Mouse (Mus musculus): ENCODE results near the gene Lrrc4. TPM values are rescaled to one million over a fixed set of nuclear protein-coding genes. Genes with fewer than 3 reads are reported as not detected.

Lrrc4 gene
- polyA plus RNA-seq, 1 experiment, result 0.06 TPM

GRCm38 (mm10) chr6:28819509-28820358 lies 11.8 kb downstream of the Lrrc4 start:
- peak overlapping the region; percentile 5 for H3K4me3 ChIP-seq (replicated peaks)
- H3K4me1 ChIP-seq, result peaks cover 100% of the 10 kb centered on the region
- no peak for TF ChIP-seq FLI1 (IDR thresholded peaks at IDR 0.05; ENCODE audit: low read length)
- TF ChIP-seq GATA1 (IDR thresholded peaks at IDR 0.05; ENCODE audit: borderline replicate concordance, low read length), result no peak
- no peaks in the 10 kb centered on the region for H3K9me3 ChIP-seq
- H3K36me3 ChIP-seq (replicated peaks; ENCODE audit: low read length), result peaks cover 40% of the 10 kb centered on the region
- H3K27me3 ChIP-seq (replicated peaks), result no peaks in the 10 kb centered on the region

- H3K9me3 ChIP-seq, result no peaks in the 10 kb centered on the region
- TF ChIP-seq FLI1 (IDR thresholded peaks at IDR 0.05; ENCODE audit: low read length) (no peak), GATA1 (IDR thresholded peaks at IDR 0.05; ENCODE audit: borderline replicate concordance, low read length) (no peak)
- peaks cover 42% of the 10 kb centered on the region for H3K36me3 ChIP-seq (replicated peaks; ENCODE audit: low read length)
- peaks cover 100% of the 10 kb centered on the region for H3K4me1 ChIP-seq
- H3K4me3 ChIP-seq (replicated peaks), result no peak overlapping the region
- H3K27me3 ChIP-seq (replicated peaks), result no peaks in the 10 kb centered on the region
These were observed 14.5 kb downstream of the Lrrc4 start for GRCm38 (mm10) chr6:28817039-28817438.

- Histone ChIP-seq H3K27me3 (replicated peaks) (no peaks in the 10 kb centered on the region), H3K4me3 (replicated peaks) (no peak overlapping the region), H3K36me3 (replicated peaks; ENCODE audit: low read length) (peaks cover 41% of the 10 kb centered on the region), H3K9me3 (no peaks in the 10 kb centered on the region), H3K4me1 (peaks cover 99% of the 10 kb centered on the region)
- TF ChIP-seq GATA1 (IDR thresholded peaks at IDR 0.05; ENCODE audit: borderline replicate concordance, low read length), result no peak
- TF ChIP-seq FLI1 (IDR thresholded peaks at IDR 0.05; ENCODE audit: low read length), result no peak
These were observed 16.7 kb downstream of the Lrrc4 start for GRCm38 (mm10) chr6:28814895-28815294.

- Histone ChIP-seq H3K4me3 (replicated peaks) (peak overlapping the region; percentile 67), H3K36me3 (replicated peaks; ENCODE audit: low read length) (peaks cover 34% of the 10 kb centered on the region), H3K27me3 (replicated peaks) (no peaks in the 10 kb centered on the region), H3K4me1 (peaks cover 89% of the 10 kb centered on the region), H3K9me3 (no peaks in the 10 kb centered on the region)
- TF ChIP-seq FLI1 (IDR thresholded peaks at IDR 0.05; ENCODE audit: low read length), result no peak
These were observed 18.5 kb downstream of the Lrrc4 start for GRCm38 (mm10) chr6:28813057-28813456.

GRCm38 (mm10) chr6:28804751-28805150 lies 26.8 kb downstream of the Lrrc4 start:
- TF ChIP-seq FLI1 (IDR thresholded peaks at IDR 0.05; ENCODE audit: low read length), result no peak
- TF ChIP-seq GATA1 (IDR thresholded peaks at IDR 0.05; ENCODE audit: borderline replicate concordance, low read length), result no peak
- H3K36me3 ChIP-seq (replicated peaks; ENCODE audit: low read length), result peaks cover 71% of the 10 kb centered on the region
- H3K27me3 ChIP-seq (replicated peaks), result no peaks in the 10 kb centered on the region
- no peak overlapping the region for H3K4me3 ChIP-seq (replicated peaks)
- peaks cover 40% of the 10 kb centered on the region for H3K4me1 ChIP-seq
- no peaks in the 10 kb centered on the region for H3K9me3 ChIP-seq

- no peaks in the 10 kb centered on the region for H3K9me3 ChIP-seq
- H3K27me3 ChIP-seq (replicated peaks), result no peaks in the 10 kb centered on the region
- H3K36me3 ChIP-seq (replicated peaks; ENCODE audit: low read length), result peaks cover 73% of the 10 kb centered on the region
These were observed 27.8 kb downstream of the Lrrc4 start for GRCm38 (mm10) chr6:28803678-28804279.

GRCm38 (mm10) chr6:28800976-28801375 lies 30.6 kb downstream of the Lrrc4 start:
- Histone ChIP-seq H3K4me3 (replicated peaks) (no peak overlapping the region), H3K4me1 (peaks cover 55% of the 10 kb centered on the region), H3K27me3 (replicated peaks) (no peaks in the 10 kb centered on the region), H3K9me3 (no peaks in the 10 kb centered on the region), H3K36me3 (replicated peaks; ENCODE audit: low read length) (peaks cover 88% of the 10 kb centered on the region)
- TF ChIP-seq FLI1 (IDR thresholded peaks at IDR 0.05; ENCODE audit: low read length), result no peak
- TF ChIP-seq GATA1 (IDR thresholded peaks at IDR 0.05; ENCODE audit: borderline replicate concordance, low read length), result no peak

More at GRCm38 (mm10) chr6:28803678-28804279, 27.8 kb downstream of the Lrrc4 start:
- H3K4me3 ChIP-seq (replicated peaks), result no peak overlapping the region
- H3K4me1 ChIP-seq, result peaks cover 43% of the 10 kb centered on the region
- no peak for TF ChIP-seq FLI1 (IDR thresholded peaks at IDR 0.05; ENCODE audit: low read length)
- no peak for TF ChIP-seq GATA1 (IDR thresholded peaks at IDR 0.05; ENCODE audit: borderline replicate concordance, low read length)

GRCm38 (mm10) chr6:28799818-28800217 lies 31.7 kb downstream of the Lrrc4 start:
- H3K27me3 ChIP-seq (replicated peaks), result no peaks in the 10 kb centered on the region
- H3K36me3 ChIP-seq (replicated peaks; ENCODE audit: low read length), result peaks cover 90% of the 10 kb centered on the region

GRCm38 (mm10) chr6:28795792-28796515 lies 35.6 kb downstream of the Lrrc4 start:
- TF ChIP-seq FLI1 (IDR thresholded peaks at IDR 0.05; ENCODE audit: low read length) (no peak), GATA1 (IDR thresholded peaks at IDR 0.05; ENCODE audit: borderline replicate concordance, low read length) (no peak)
- H3K36me3 ChIP-seq (replicated peaks; ENCODE audit: low read length), result peaks cover 76% of the 10 kb centered on the region
- peaks cover 78% of the 10 kb centered on the region for H3K4me1 ChIP-seq
- no peaks in the 10 kb centered on the region for H3K27me3 ChIP-seq (replicated peaks)
- H3K9me3 ChIP-seq, result no peaks in the 10 kb centered on the region
- H3K4me3 ChIP-seq (replicated peaks), result no peak overlapping the region

More at GRCm38 (mm10) chr6:28799818-28800217, 31.7 kb downstream of the Lrrc4 start:
- no peaks in the 10 kb centered on the region for H3K9me3 ChIP-seq
- no peak overlapping the region for H3K4me3 ChIP-seq (replicated peaks)
- TF ChIP-seq FLI1 (IDR thresholded peaks at IDR 0.05; ENCODE audit: low read length) (no peak), GATA1 (IDR thresholded peaks at IDR 0.05; ENCODE audit: borderline replicate concordance, low read length) (no peak)
- peaks cover 52% of the 10 kb centered on the region for H3K4me1 ChIP-seq
